Mouse (Mus musculus) midbrain, embryonic 12.5 days (tissue): ENCODE data around the gene Crkl. TPM values are rescaled to one million over a fixed set of nuclear protein-coding genes. Genes with fewer than 3 reads are reported as not detected.

Source experiments
- ATAC-seq: fragments of 200-750 bp; cut with Nextera tagmentation; 2 replicates; pipeline ENCODE4 v1.8.0; 2017; ENCODE audit warnings: low read depth, moderate TSS enrichment, moderate library complexity; ENCODE audit not compliant: low FRiP score
- H3K27ac ChIP-seq: fragments of 300-500 bp; sonication (generic); replicated peaks from 2 replicates; pipeline ENCODE4 v1.5.1; 2016; ENCODE audit warnings: mild to moderate bottlenecking
- H3K27me3 ChIP-seq: fragments of 300-500 bp; sonication (generic); 2 replicates; pipeline ENCODE4 v1.6.1; 2016; ENCODE audit warnings: mild to moderate bottlenecking
- H3K36me3 ChIP-seq: fragments of 300-500 bp; sonication (generic); 2 replicates; pipeline ENCODE4 v1.6.1; 2016
- H3K4me1 ChIP-seq: fragments of 300-500 bp; sonication (generic); 2 replicates; pipeline ENCODE4 v1.6.1; 2016
- H3K4me2 ChIP-seq: fragments of 300-500 bp; sonication (generic); replicated peaks from 2 replicates; pipeline ENCODE4 v1.6.1; 2016; ENCODE audit warnings: mild to moderate bottlenecking, moderate library complexity
- H3K4me3 ChIP-seq: fragments of 300-500 bp; sonication (generic); 2 replicates; pipeline ENCODE4 v1.5.1; 2016; ENCODE audit warnings: mild to moderate bottlenecking
- H3K9ac ChIP-seq: fragments of 300-500 bp; sonication (generic); replicated peaks from 2 replicates; pipeline ENCODE4 v1.6.1; 2016; ENCODE audit warnings: mild to moderate bottlenecking, moderate library complexity
- H3K9me3 ChIP-seq: fragments of 300-500 bp; sonication (generic); 2 replicates; pipeline ENCODE4 v1.6.1; 2016; ENCODE audit warnings: mild to moderate bottlenecking
- WGBS: fragments of 180-500 bp; shearing (Covaris S2); methylation state at CpG from one replicate; pipeline ENCODE4 v1.1.7; 2016; 5-methylcytosine and 5-hydroxymethylcytosine counted together
- polyA plus RNA-seq: library from polyadenylated mRNA; unstranded; fragments of >200 nt; fragmentation: Nextera tagmentation; extraction: Ambion mirVana; gene quantifications from 2 replicates; pipeline ENCODE4 v1.2.1, GENCODE M21; 2016

The Crkl gene
- polyA plus RNA-seq, 1 experiment from 2014 or later = 100 TPM

GRCm38 (mm10) chr16:17460254-17460653, 8.5 kb downstream of the Crkl start:
- Histone ChIP-seq H3K4me2 (no peak overlapping the region), H3K4me1 (peaks cover 7% of the 10 kb centered on the region), H3K4me3 (no peak overlapping the region), H3K27me3 (no peaks in the 10 kb centered on the region), H3K36me3 (peaks cover 49% of the 10 kb centered on the region), H3K9ac (no peak overlapping the region), H3K27ac (no peak overlapping the region), H3K9me3 (no peaks in the 10 kb centered on the region)
- 92% methylated on average over 4 of the region's 4 CpGs for WGBS
- ATAC-seq = no peak

GRCm38 (mm10) chr16:17461596-17461995, 9.8 kb downstream of the Crkl start:
- no peak for ATAC-seq
- Histone ChIP-seq H3K9ac (no peak overlapping the region), H3K27ac (no peak overlapping the region), H3K4me3 (no peak overlapping the region), H3K9me3 (no peaks in the 10 kb centered on the region), H3K4me1 (0 out of 2 replicates have a peak, but pooled peaks cover under 1% of the 10 kb centered on the region), H3K36me3 (peaks cover 41% of the 10 kb centered on the region), H3K4me2 (no peak overlapping the region), H3K27me3 (no peaks in the 10 kb centered on the region)
- 83% methylated on average over 1 of the region's 1 CpGs for WGBS

DNA sequence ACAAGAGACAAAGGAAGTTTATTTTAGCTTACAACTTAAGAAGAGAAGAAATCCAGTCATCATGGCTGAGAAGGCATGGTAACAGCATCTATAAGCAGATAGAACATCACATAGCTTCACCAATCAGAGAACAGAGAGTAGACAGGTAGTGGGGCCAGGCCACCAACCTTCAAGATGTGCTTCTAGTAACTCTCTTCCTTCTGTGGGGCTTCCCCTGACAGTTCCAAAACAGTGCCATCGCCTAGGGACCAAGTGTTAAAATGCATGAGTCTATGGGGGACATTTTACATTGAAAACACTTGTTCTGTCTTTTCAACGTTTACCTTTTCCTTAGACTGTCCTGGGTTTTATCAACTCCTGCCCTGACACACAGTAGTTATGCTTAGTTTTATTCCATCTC, 11.4 kb downstream of the Crkl start:
- Histone ChIP-seq H3K4me3 (no peak overlapping the region), H3K4me1 (0 out of 2 replicates have a peak, but pooled peaks cover 5% of the 10 kb centered on the region), H3K27me3 (no peaks in the 10 kb centered on the region), H3K36me3 (peaks cover 28% of the 10 kb centered on the region), H3K9ac (no peak overlapping the region), H3K27ac (no peak overlapping the region), H3K9me3 (no peaks in the 10 kb centered on the region), H3K4me2 (no peak overlapping the region)
- 90% methylated on average over 2 of the region's 2 CpGs for WGBS
- ATAC-seq = no peak

GRCm38 (mm10) chr16:17466875-17467663, 15.3 kb downstream of the Crkl start:
- H3K4me2 ChIP-seq = no peak overlapping the region
- H3K4me3 ChIP-seq = no peak overlapping the region
- WGBS = 90% methylated on average over 4 of the region's 4 CpGs
- H3K9me3 ChIP-seq = no peaks in the 10 kb centered on the region
- H3K4me1 ChIP-seq = 0 out of 2 replicates have a peak, but pooled peaks cover 5% of the 10 kb centered on the region
- no peaks in the 10 kb centered on the region for H3K27me3 ChIP-seq
- no peak for ATAC-seq
- H3K36me3 ChIP-seq = peaks cover 34% of the 10 kb centered on the region
- H3K9ac ChIP-seq = no peak overlapping the region
- no peak overlapping the region for H3K27ac ChIP-seq

- Histone ChIP-seq H3K4me3 (no peak overlapping the region), H3K9ac (no peak overlapping the region), H3K4me1 (no peaks in the 10 kb centered on the region), H3K9me3 (no peaks in the 10 kb centered on the region), H3K27me3 (no peaks in the 10 kb centered on the region), H3K27ac (no peak overlapping the region), H3K4me2 (no peak overlapping the region), H3K36me3 (peaks cover 42% of the 10 kb centered on the region)
- WGBS = 91% methylated on average over 6 of the region's 6 CpGs
- ATAC-seq = no peak
Measured at GRCm38 (mm10) chr16:17472498-17472897, 20.7 kb downstream of the Crkl start.

DNA sequence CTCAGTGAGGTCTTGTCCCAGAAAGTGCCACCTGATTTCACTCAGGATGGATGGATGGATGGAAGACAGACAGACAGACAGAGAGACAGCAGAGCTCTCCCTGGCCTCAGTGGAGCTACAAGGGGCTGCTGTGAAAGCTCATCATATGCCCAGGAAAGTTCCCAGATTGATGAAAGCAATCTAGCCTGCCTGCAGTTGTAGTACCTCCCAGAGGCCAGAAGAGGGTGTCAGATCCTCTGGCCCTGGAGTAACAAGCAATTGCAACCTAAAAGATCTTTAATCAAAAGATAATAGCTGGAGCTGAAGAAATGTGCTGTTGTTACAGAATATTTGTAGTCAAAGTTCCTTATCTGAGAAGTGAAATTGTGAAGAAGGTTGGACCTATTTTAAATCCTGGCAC, 22.3 kb downstream of the Crkl start:
- Histone ChIP-seq H3K4me1 (no peaks in the 10 kb centered on the region), H3K27me3 (no peaks in the 10 kb centered on the region), H3K4me3 (no peak overlapping the region), H3K27ac (no peak overlapping the region), H3K36me3 (peaks cover 39% of the 10 kb centered on the region), H3K4me2 (no peak overlapping the region), H3K9me3 (no peaks in the 10 kb centered on the region), H3K9ac (no peak overlapping the region)
- ATAC-seq = no peak

- no peak overlapping the region for H3K27ac ChIP-seq
Measured at GRCm38 (mm10) chr16:17474761-17475160, 23.0 kb downstream of the Crkl start.

DNA sequence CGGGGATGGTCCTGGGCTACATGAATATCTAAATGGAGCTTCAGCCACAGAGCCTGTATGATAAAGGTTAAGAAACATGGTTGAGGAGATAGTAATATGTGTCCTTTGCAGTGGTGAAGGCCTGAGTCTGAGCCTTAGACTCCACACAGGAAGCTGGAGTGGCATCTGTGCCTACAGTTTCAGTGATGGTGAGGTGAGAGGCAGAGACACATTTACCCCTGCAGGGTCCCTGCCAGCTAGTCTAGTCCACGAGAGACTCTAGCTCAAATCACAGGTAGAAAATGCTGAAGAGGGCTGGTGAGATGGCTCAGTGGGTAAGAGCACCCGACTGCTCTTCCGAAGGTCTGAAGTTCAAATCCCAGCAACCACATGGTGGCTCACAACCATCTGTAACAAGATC, 23.5 kb downstream of the Crkl start:
- no peak overlapping the region for H3K9ac ChIP-seq
- WGBS = 94% methylated on average over 4 of the region's 4 CpGs
- H3K4me3 ChIP-seq = no peak overlapping the region
- peaks cover 28% of the 10 kb centered on the region for H3K36me3 ChIP-seq
- no peaks in the 10 kb centered on the region for H3K9me3 ChIP-seq
- no peak overlapping the region for H3K27ac ChIP-seq
- H3K4me2 ChIP-seq = no peak overlapping the region
- no peaks in the 10 kb centered on the region for H3K4me1 ChIP-seq
- no peak for ATAC-seq
- no peaks in the 10 kb centered on the region for H3K27me3 ChIP-seq

More at GRCm38 (mm10) chr16:17474761-17475160, 23.0 kb downstream of the Crkl start:
- 89% methylated on average over 2 of the region's 2 CpGs for WGBS
- H3K4me2 ChIP-seq = no peak overlapping the region
- no peaks in the 10 kb centered on the region for H3K27me3 ChIP-seq
- no peaks in the 10 kb centered on the region for H3K4me1 ChIP-seq
- no peak for ATAC-seq
- no peak overlapping the region for H3K4me3 ChIP-seq
- peaks cover 33% of the 10 kb centered on the region for H3K36me3 ChIP-seq
- H3K9ac ChIP-seq = no peak overlapping the region
- H3K9me3 ChIP-seq = no peaks in the 10 kb centered on the region

DNA sequence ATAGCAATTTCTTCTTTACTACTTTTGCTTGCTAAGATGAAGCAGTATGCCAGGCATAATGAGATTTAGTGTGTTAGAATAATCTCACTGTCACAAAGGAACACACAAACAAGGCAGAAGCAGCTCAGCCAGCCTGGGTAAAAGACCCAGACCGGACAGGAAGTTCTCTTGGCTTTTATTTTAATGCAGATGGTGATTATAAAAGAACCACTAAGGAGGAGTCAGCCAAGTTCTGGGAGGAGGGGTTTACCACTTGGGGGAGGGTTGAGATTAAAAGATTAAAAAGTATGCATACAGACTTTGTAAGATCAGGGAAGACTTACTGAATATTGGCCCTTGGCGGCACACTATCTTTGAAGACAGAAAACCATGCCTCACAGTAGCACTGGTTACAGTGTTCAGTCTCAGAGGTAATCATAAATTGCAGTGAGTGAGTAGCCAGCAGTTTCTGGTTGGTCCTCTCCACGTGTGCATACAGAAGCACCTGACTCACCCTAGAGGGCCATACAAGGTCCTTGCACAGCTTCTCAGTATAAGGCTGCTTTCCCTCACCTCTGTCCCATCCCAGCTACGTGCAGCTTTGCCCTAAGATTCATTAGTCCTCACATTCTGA, 26.6 kb downstream of the Crkl start:
- Histone ChIP-seq H3K36me3 (peaks cover 18% of the 10 kb centered on the region), H3K9ac (no peak overlapping the region), H3K27me3 (no peaks in the 10 kb centered on the region), H3K9me3 (no peaks in the 10 kb centered on the region), H3K4me2 (no peak overlapping the region), H3K27ac (no peak overlapping the region; the same call in 1 of the 2 replicates), H3K4me1 (no peaks in the 10 kb centered on the region), H3K4me3 (no peak overlapping the region)
- 86% methylated on average over 4 of the region's 4 CpGs for whole genome bisulfite sequencing
- ATAC-seq = no peak

GRCm38 (mm10) chr16:17481465-17481864, 29.7 kb downstream of the Crkl start:
- Histone ChIP-seq H3K9ac (no peak overlapping the region), H3K27ac (no peak overlapping the region), H3K4me2 (no peak overlapping the region), H3K27me3 (no peaks in the 10 kb centered on the region), H3K4me1 (no peaks in the 10 kb centered on the region), H3K4me3 (no peak overlapping the region), H3K36me3 (peaks cover 45% of the 10 kb centered on the region), H3K9me3 (no peaks in the 10 kb centered on the region)
- 91% methylated on average over 2 of the region's 2 CpGs for WGBS
- no peak for ATAC-seq

DNA sequence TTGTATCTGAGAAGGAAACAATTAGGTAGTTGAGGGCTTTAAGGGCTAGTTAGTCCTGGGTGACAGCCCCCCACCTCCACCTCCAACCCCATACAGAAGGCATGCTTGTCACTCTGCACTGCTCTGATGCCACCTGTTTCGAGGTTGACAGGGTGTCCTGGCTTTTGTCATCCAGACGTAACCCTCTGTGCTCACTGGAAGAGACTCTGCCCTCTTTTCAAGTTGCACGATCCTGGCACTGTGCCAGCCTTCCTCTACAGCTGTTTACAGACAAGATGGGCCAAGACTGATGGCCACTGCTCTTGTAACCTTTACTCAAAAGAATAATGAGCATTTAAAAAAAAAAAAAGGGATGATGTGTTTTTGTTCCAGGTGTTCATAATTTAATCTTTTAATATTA, 34.7 kb downstream of the Crkl start:
- Histone ChIP-seq H3K36me3 (peaks cover 50% of the 10 kb centered on the region), H3K4me3 (no peak overlapping the region)
- 66% methylated on average over 3 of the region's 3 CpGs for WGBS

More for the DNA sequence above, 34.7 kb downstream of the Crkl start:
- no peak overlapping the region for H3K4me2 ChIP-seq
- peaks cover 11% of the 10 kb centered on the region for H3K4me1 ChIP-seq
- no peak overlapping the region for H3K27ac ChIP-seq
- peaks cover 29% of the 10 kb centered on the region for H3K27me3 ChIP-seq
- H3K9me3 ChIP-seq = no peaks in the 10 kb centered on the region
- no peak overlapping the region for H3K9ac ChIP-seq
- no peak for ATAC-seq
